Mouse (Mus musculus): ENCODE measurements at regions not wholly inside any gene's neighbourhood (a gene's known extent, or its start where the extent isn't known, plus 50 kb on each side); places are given as distances from the start of the nearest gene placed in this dataset.

DNA sequence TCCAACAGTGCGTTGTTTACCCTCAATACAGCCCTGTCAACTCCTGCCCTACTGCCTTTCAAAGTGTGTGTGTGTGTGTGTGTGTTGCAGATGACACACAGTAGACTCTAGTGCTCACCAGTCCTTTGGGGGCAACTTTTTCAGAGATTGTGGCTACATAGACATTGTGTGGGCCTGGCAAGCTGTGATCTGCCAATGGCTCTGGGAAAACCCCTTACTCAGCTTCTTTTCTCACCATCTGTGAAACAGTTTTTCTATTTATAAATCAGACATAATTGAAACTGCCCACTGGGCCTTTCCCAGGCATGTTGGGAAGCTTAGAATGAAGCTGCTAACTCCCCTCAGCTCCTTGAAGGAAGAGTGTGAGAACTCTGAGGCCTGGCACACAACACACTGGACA lies 369.7 kb upstream of the Fam92a start:
- Histone ChIP-seq H3K4me2 (no peak overlapping the region), H3K27ac (no peak overlapping the region), H3K9me3 (no peaks in the 10 kb centered on the region), H3K4me3 (no peak overlapping the region), H3K4me1 (peaks cover 24% of the 10 kb centered on the region), H3K36me3 (replicated peaks) (no peaks in the 10 kb centered on the region), H3K9ac (no peak overlapping the region), H3K27me3 (replicated peaks) (no peaks in the 10 kb centered on the region)
- WGBS: 90% methylated on average over 1 of the region's 1 CpGs
- no peak for ATAC-seq (replicated peaks)

DNA sequence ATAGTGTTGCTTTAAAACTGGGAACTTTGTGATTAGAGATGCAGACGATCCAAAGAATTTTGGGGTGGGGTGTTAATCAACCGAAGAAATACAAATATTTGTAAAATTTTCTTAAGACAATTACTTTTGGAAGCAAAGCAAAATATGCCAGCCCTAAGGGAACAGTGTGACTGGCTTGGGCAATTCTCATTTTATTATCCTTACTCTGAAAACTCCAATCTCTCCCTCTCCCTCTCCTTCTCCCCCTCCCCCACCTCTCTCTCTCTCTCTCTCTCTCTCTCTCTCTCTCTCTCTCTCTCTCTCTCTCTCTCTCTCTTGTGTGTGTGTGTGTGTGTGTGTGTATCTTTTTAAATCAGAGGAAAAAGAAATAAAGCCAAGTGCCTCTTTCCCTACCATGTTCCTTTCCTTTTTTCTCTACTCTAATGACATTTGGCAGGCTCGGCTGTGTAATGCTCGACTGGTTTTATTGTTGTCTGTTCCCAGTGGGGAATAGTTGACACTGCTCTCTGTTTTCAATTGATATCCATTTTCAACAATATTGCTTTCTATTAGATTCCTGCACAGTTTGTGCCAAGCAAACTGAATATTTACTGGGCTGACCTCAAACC lies 367.5 kb upstream of the Fam92a start:
- Histone ChIP-seq H3K27me3 (replicated peaks) (no peaks in the 10 kb centered on the region), H3K4me2 (peak overlapping the region; percentile 36), H3K27ac (peak overlapping the region; percentile 83), H3K4me3 (peak overlapping the region; percentile 12), H3K9me3 (no peaks in the 10 kb centered on the region), H3K4me1 (peaks cover 36% of the 10 kb centered on the region), H3K36me3 (replicated peaks) (no peaks in the 10 kb centered on the region), H3K9ac (peak overlapping the region; percentile 27; the same call in 1 of the 2 replicates)
- peak; percentile 50 for ATAC-seq (replicated peaks)
- 15% methylated on average over 4 of the region's 4 CpGs for WGBS

DNA sequence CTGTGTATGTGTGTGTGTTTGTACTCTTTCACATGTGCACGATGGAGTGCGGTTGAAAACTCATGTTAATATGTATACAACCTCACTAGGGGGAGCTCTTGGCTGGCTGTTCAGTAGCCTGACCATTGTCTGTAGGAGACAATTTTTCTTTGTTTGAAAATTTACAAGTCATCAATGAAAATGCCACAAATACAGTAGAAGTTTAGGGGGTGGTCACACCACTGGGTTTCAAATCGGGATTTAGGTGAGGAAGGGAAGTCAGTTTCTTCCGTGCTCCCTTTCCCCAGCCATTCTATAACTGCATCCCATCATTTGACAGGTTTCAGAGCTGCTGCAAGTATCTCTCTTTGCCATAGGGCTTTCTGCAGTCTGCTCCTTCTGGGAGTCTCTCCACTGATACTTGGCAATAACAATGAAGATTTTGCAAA lies 366.9 kb upstream of the Fam92a start:
- H3K36me3 ChIP-seq (replicated peaks): no peaks in the 10 kb centered on the region
- peaks cover 40% of the 10 kb centered on the region for H3K4me1 ChIP-seq
- peak overlapping the region; percentile 27; the same call in 1 of the 2 replicates for H3K9ac ChIP-seq
- no peaks in the 10 kb centered on the region for H3K27me3 ChIP-seq (replicated peaks)
- no peaks in the 10 kb centered on the region for H3K9me3 ChIP-seq
- peak overlapping the region; percentile 12 for H3K4me3 ChIP-seq
- H3K4me2 ChIP-seq: peak overlapping the region; percentile 36
- H3K27ac ChIP-seq: peak overlapping the region; percentile 83
- 2% methylated on average over 4 of the region's 4 CpGs for WGBS
- ATAC-seq (replicated peaks): peak; percentile 93

DNA sequence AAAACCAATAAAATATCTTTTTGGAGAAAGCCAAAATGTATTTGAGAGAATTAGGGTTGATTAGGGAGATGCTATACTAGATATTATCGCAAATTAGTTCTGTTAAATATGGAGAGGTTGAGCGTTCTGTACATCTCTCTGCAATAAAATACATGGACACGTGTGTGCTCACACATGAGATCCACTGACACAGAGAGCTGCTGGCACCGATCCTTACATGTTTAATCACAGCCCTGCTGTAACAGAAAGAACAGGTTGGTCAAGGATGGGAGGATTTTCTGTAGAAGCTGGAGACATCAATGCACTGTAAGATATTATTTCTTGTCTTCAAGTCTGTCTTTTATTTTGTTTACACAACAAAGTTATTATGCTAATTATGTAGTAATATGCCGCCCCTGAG lies 366.2 kb upstream of the Fam92a start:
- H3K4me1 ChIP-seq: peaks cover 43% of the 10 kb centered on the region
- WGBS: 47% methylated on average over 5 of the region's 5 CpGs
- no peak overlapping the region for H3K4me3 ChIP-seq
- no peaks in the 10 kb centered on the region for H3K9me3 ChIP-seq
- H3K27ac ChIP-seq: peak overlapping the region; percentile 83; the same call in 1 of the 2 replicates
- no peaks in the 10 kb centered on the region for H3K27me3 ChIP-seq (replicated peaks)
- H3K4me2 ChIP-seq: no peak overlapping the region
- H3K9ac ChIP-seq: no peak overlapping the region
- peak; percentile 55 for ATAC-seq (replicated peaks)
- no peaks in the 10 kb centered on the region for H3K36me3 ChIP-seq (replicated peaks)

DNA sequence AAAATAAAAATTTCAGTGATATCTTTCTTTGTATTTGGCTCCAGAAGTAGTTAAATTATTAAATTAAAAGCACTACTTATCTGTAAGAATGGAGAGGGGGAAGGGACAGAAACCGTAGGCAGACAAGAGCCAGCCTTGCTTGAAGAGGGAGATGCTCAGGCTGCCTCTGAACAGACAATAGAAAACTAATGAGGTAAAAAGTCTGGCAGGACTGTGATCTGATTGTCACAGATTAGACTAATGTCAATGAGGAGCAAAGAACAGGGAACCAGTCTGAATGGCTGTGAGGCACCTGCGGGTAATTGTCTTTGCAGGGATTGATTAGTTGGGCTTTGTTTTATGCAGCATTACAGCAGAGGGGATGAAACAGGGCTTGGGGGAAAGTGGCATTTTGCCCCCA lies 362.3 kb upstream of the Fam92a start:
- Histone ChIP-seq H3K4me3 (no peak overlapping the region), H3K27ac (peak overlapping the region; percentile 45; the same call in 1 of the 2 replicates), H3K36me3 (replicated peaks) (no peaks in the 10 kb centered on the region), H3K4me1 (peaks cover 37% of the 10 kb centered on the region), H3K9me3 (no peaks in the 10 kb centered on the region), H3K9ac (no peak overlapping the region), H3K4me2 (no peak overlapping the region), H3K27me3 (replicated peaks) (no peaks in the 10 kb centered on the region)
- ATAC-seq (replicated peaks): no peak
- WGBS: 11% methylated on average over 2 of the region's 2 CpGs

DNA sequence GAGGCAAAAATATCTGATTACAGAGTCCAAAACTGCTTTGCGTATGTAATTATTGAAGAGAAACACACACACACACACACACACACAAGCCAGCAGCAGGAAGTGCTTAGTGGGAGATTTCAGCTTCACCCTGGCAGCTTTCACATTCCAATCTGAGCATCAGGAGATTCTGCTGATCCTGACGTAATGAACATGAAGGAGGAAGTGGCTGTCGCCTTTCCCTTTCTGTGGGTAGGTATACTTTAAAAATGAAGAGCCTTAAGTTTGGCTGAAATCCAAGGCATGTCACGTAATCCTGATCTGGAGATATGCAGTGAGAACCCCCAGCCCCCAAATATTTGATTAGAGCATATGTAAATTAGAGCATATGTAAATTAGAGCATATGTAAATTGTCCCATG lies 361.1 kb upstream of the Fam92a start:
- no peak overlapping the region for H3K9ac ChIP-seq
- no peaks in the 10 kb centered on the region for H3K9me3 ChIP-seq
- no peaks in the 10 kb centered on the region for H3K27me3 ChIP-seq (replicated peaks)
- no peak overlapping the region for H3K27ac ChIP-seq
- H3K36me3 ChIP-seq (replicated peaks): no peaks in the 10 kb centered on the region
- H3K4me1 ChIP-seq: peaks cover 27% of the 10 kb centered on the region
- ATAC-seq (replicated peaks): no peak
- no peak overlapping the region for H3K4me2 ChIP-seq
- no peak overlapping the region for H3K4me3 ChIP-seq
- WGBS: 49% methylated on average over 4 of the region's 4 CpGs

DNA sequence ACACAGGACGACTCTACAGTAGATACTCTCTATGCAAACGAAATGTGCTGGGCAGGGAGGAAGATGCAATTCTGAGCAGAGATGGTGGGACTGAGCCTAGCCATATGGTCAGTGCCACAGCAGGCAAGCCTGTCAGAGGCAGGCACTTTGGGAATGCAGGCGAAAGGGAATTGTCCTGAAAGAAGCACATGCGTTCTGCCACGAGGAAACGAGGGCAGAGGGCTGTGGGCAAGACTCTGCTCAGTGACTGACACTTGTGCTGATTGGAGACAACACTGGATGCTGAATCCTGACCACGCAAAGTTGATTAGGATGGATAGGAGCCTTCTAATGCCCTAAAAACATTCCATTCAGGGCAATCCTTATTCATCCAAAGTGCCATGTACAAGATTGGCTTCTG lies 350.5 kb upstream of the Fam92a start:
- WGBS: 45% methylated on average over 7 of the region's 7 CpGs
- Histone ChIP-seq H3K4me2 (no peak overlapping the region), H3K9ac (no peak overlapping the region), H3K36me3 (replicated peaks) (no peaks in the 10 kb centered on the region), H3K4me3 (no peak overlapping the region), H3K27me3 (replicated peaks) (no peaks in the 10 kb centered on the region), H3K27ac (no peak overlapping the region), H3K4me1 (peaks cover 8% of the 10 kb centered on the region; the same call in 1 of the 2 replicates), H3K9me3 (no peaks in the 10 kb centered on the region)
- ATAC-seq (replicated peaks): peak; percentile 50; the same call in 1 of the 2 replicates

DNA sequence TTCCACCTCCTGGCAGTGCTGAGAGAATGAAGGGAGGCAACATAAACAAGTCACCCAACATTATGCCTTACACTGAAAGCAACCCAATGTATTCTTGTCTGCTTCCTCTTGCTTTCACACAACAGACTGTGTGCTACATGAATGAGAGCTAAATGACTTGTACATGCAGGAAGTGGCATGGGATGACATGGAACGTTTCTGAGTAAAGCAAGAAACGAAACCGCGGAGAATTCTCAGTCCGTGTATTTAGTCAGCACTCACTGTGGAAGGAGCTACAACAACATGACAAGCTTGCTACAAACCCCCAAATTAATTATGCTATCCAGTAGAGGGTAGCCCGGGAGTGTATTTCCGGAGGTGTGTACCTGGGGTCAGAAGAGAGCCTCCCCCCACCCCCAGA lies 349.4 kb upstream of the Fam92a start:
- Histone ChIP-seq H3K27ac (no peak overlapping the region), H3K36me3 (replicated peaks) (no peaks in the 10 kb centered on the region), H3K9me3 (no peaks in the 10 kb centered on the region), H3K4me2 (no peak overlapping the region), H3K4me3 (no peak overlapping the region), H3K27me3 (replicated peaks) (no peaks in the 10 kb centered on the region), H3K9ac (no peak overlapping the region), H3K4me1 (peaks cover 8% of the 10 kb centered on the region; the same call in 1 of the 2 replicates)
- ATAC-seq (replicated peaks): no peak
- WGBS: 94% methylated on average over 7 of the region's 7 CpGs

DNA sequence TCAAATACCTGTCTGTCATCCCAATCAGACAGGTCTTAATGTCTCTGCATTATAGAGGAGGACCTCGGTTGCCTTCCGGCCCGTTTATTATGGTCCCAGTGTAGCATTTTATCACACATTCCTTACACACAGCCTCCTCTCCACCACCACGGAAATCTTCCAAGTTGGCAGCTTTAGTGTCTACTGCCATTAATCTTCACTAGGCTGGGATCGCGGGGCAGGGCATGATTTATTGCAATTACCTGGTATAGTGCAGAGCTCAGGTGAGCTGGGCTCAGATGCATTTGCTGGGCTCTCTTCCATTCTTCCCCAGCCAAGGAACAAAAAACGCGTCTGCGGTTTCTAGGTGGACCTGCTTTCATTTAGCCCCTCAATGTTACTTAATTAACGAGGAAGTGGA lies 344.7 kb upstream of the Fam92a start:
- Histone ChIP-seq H3K4me3 (no peak overlapping the region), H3K36me3 (replicated peaks) (no peaks in the 10 kb centered on the region), H3K4me2 (no peak overlapping the region), H3K9ac (no peak overlapping the region), H3K27ac (no peak overlapping the region), H3K27me3 (replicated peaks) (no peaks in the 10 kb centered on the region), H3K9me3 (no peaks in the 10 kb centered on the region), H3K4me1 (0 out of 2 replicates have a peak, but pooled peaks cover 3% of the 10 kb centered on the region)
- ATAC-seq (replicated peaks): no peak
- WGBS: 84% methylated on average over 10 of the region's 10 CpGs

DNA sequence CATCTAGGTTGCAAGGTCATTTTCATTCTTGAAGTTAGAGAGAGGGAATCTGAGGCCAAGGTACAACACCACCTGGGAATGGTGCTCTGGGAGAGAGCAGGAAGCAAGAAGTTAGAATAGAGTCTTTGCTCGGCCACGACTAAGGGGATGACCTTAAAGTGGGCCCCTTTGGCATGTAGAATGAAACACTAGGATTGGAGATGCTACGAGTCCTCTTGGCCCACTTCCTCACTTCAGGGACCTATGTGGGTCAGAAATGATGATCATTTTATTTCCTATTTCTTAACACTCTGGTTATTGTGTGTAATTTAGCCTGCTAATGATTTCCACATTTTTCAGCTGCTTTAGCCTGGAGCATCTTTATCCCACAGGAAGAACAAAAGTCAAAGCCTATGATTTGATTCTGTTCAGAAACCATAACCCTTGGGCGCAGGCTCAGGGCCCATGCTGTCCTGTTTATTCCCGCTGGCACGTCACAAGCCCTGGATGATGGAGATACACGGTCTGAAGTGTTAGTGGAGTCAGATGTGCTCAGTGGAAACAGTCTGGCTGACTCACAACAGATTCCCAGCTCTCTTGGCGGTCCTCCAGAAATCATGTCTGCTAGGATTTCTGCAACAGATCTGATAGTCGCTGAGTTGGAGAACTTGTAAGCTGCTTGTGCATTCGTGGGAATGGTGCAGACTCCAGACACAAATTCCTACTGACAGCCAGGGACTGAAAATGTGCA lies 340.0 kb upstream of the Fam92a start:
- ATAC-seq (replicated peaks): peak; percentile 42; the same call in 1 of the 2 replicates
- Histone ChIP-seq H3K36me3 (replicated peaks) (no peaks in the 10 kb centered on the region), H3K4me1 (peaks cover 11% of the 10 kb centered on the region), H3K27me3 (replicated peaks) (no peaks in the 10 kb centered on the region), H3K9me3 (no peaks in the 10 kb centered on the region), H3K9ac (no peak overlapping the region), H3K27ac (no peak overlapping the region), H3K4me3 (no peak overlapping the region), H3K4me2 (no peak overlapping the region)
- WGBS: 72% methylated on average over 10 of the region's 10 CpGs

DNA sequence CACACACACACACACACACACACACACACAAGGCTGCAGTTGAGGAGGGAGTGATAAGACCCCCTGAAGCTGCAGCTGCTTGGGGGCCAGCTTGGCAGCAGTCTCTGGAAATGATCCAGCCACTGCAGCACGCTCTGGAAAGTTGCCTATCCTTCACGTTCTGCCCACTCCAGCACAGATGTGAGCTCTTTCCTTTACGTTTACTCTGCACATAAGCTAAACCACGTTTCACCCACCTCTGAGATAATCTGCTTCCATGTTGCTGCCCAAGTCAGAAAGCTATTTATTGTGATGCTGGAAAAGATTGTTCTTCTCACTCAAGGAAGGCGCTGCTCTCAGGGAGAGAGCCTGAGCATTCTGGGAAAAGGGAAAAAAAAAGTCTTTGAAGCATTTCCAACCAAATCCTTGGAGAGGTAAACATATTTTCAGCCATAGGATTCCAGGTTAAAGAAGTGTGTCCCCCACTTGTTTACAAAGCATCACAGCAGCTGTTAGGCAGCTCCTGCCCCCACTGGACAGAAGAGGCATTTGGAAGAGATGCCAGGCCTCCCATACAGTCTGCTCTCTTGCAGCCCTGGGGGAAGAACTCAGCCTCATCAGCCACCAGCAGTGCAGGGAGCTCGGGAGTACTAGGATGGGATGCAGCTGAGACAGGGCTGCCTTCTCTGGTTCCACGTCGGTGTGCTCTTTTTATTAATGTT lies 335.2 kb upstream of the Fam92a start:
- Histone ChIP-seq H3K27me3 (replicated peaks) (no peaks in the 10 kb centered on the region), H3K4me1 (peaks cover 17% of the 10 kb centered on the region), H3K36me3 (replicated peaks) (no peaks in the 10 kb centered on the region), H3K4me3 (no peak overlapping the region), H3K4me2 (peak overlapping the region; percentile 18; the same call in 1 of the 2 replicates), H3K9me3 (no peaks in the 10 kb centered on the region), H3K9ac (no peak overlapping the region), H3K27ac (peak overlapping the region; percentile 64)
- ATAC-seq (replicated peaks): peak; percentile 92
- 14% methylated on average over 8 of the region's 8 CpGs for WGBS

DNA sequence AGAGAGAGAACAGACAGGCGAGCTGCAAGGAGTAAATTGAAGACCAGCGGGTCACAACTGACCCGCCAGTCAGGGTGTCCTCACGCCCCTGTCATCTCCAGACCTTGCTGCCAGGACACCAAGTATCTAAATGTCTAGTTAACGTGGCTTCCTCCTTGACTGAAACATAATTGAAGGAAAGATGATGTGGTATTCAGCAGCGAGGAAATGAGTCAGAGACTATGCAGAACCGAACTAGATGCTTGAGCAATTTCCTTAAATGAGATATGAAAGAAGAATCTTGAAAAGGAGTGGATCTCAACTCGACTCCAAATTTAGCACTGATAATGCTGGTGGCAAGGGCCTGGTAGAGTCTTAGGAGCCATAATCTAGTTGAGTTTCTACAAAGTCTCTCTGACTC lies 329.3 kb upstream of the Fam92a start:
- Histone ChIP-seq H3K27me3 (replicated peaks) (no peaks in the 10 kb centered on the region), H3K36me3 (replicated peaks) (no peaks in the 10 kb centered on the region), H3K4me1 (no peaks in the 10 kb centered on the region), H3K27ac (no peak overlapping the region), H3K9ac (no peak overlapping the region), H3K9me3 (no peaks in the 10 kb centered on the region), H3K4me2 (no peak overlapping the region), H3K4me3 (no peak overlapping the region)
- WGBS: 90% methylated on average over 8 of the region's 8 CpGs
- no peak for ATAC-seq (replicated peaks)
